Mouse (Mus musculus): Measurements from ENCODE around the gene Ap3m1.

Gene Ap3m1

DNA sequence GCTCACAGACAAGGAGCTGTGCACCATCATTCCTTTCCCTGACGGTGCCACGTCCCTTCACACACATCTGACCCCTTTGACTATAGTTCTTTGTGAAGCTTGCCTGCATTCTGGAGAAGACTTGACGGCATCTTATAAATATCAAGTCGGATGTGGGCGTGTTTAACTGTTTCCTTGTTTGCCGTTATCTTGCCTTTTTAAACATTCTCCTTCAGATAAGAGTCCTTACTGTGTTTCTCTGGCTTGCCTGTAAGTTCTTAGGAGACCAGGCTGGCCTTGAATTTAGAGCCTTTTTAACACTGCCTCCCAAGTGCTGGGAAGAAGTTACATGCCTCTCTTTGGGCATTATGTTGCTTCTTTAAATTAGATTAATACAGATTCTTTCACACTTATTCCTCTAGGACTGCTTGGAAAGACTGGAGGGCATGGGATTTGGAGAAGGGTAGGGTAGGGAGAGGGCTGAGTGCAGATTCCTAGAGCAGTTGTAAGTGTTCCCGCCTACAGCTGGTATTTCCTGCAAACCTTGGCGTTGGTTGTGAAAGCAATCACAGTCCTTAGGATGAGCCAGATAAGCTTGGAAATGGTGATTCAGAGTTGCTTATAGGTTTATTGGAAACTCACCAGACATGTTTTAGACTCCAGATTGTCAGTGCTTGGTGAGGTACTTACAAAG, 13.3 kb upstream of the Ap3m1 start:
- no peak for DNase-seq

DNA sequence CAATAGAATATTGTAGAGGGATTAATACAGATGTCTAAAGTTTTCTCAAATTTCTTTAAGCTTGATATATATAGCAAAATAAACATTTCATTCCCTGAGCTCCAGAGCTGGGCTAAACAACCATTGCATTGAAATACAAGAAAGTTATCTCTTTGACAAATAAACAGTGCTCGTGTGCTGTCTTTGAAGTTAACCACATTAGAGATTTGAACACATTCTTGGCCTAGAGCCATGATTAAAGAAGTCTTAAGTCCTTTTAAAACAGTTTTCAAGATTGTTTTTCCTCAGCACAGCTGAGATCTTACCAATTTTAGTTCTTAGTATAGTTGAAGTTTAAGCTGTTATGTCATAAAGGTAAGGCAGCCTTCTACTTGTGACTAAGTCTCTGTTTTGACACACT, 12.0 kb upstream of the Ap3m1 start:
- DNase-seq = no peak

DNA sequence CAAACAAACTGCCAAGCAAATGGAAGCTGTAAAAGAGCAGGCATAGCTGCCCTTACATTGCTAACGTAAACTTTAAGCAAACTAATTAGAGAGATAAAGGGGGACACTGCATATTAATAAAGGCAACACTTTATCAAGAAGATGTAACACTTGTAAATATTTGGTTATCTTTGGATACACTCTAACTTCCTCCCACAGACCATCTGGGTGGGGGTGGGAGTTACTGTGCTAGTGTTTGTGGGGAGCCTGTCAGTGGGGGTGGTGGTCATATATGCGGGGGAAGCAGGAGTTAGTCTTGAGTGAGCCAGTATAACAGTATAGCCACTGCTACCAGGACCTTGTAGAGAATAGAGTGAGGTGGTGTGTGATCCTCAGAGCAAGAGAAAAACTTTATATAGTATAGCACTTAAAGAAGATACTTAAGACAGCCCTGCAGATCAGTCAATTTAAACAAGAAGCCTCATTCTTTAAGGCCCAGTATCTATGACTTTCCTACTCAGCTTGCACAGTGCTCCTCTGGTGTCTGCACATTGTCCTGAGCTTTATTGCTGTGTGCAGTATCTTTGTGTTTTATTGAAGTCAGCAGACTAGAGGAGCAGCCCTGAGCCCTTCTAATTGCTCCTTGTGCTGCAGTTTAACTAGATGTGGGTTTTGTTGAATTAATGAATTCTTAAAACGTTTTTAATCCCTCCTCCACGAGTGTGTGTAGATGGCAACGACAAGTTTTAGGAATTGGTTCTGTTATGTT, 10.6 kb upstream of the Ap3m1 start:
- no peak for DNase-seq

GRCm38 (mm10) chr14:21058972-21059371, 6.7 kb upstream of the Ap3m1 start:
- no peak for DNase-seq

GRCm38 (mm10) chr14:21053586-21053985, 1.3 kb upstream of the Ap3m1 start:
- no peak for DNase-seq

GRCm38 (mm10) chr14:21053151-21053550, 843 bp upstream of the Ap3m1 start:
- DNase-seq = no peak

GRCm38 (mm10) chr14:21052781-21053130, 448 bp upstream of the Ap3m1 start:
- no peak for DNase-seq

- no peak for DNase-seq
Measured at GRCm38 (mm10) chr14:21051380-21052111, 762 bp downstream of the Ap3m1 start.

- DNase-seq = peak; percentile 24
Measured at GRCm38 (mm10) chr14:21050734-21051133, 1.6 kb downstream of the Ap3m1 start.

- DNase-seq = no peak
Measured at GRCm38 (mm10) chr14:21048879-21049278, 3.4 kb downstream of the Ap3m1 start.

GRCm38 (mm10) chr14:21047840-21048239, 4.5 kb downstream of the Ap3m1 start:
- DNase-seq = no peak

GRCm38 (mm10) chr14:21039623-21040022, 12.7 kb downstream of the Ap3m1 start:
- no peak for DNase-seq

- DNase-seq = no peak
Measured at GRCm38 (mm10) chr14:21039077-21039476, 13.2 kb downstream of the Ap3m1 start.

GRCm38 (mm10) chr14:21034791-21035190, 17.5 kb downstream of the Ap3m1 start:
- no peak for DNase-seq

GRCm38 (mm10) chr14:21034271-21034670, 18.0 kb downstream of the Ap3m1 start:
- no peak for DNase-seq

GRCm38 (mm10) chr14:21031783-21032511, 20.4 kb downstream of the Ap3m1 start:
- DNase-seq = no peak

GRCm38 (mm10) chr14:21029025-21029659, 23.2 kb downstream of the Ap3m1 start:
- no peak for DNase-seq

DNA sequence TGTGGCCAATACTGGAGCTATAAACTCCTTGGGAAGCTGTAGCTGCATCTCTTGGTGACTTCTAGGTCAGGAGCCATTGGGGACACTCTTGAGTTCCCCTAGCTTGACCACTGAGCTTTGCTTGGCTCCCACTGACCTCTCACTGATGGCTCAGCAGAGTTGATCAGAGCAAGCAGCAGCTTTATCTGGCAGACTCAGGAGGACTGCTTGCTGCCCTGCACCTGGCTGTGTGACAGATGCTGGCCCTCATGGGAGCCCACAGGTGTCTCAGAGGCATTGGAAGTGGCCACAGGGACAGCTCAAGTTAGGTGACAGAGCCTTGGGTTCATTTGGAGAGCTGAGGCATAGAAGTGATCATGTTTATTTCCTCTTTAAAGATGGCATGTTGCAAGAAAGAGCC, 24.8 kb downstream of the Ap3m1 start:
- no peak for DNase-seq

- DNase-seq = no peak
Measured at GRCm38 (mm10) chr14:21020435-21020834, 31.9 kb downstream of the Ap3m1 start.

GRCm38 (mm10) chr14:21018977-21019376, 33.3 kb downstream of the Ap3m1 start:
- no peak for DNase-seq

DNA sequence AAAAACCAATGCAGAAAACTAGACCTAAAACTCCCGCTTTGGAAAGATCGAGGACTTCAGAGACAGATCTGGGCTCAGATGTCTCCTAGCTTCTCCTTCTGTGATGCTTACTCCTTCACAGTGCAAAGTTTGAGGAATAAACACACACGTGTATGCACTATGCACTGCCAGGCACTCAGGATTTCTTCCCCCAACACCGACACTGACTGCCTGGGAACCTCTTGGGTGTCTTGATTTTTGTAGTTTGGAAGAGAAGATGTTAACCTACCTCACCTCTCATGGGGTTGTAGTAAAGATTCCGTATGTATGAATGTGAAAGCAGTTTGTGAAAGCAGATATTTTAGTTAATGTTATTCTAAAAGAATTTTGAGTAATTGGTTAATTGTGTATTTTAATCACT, 34.4 kb downstream of the Ap3m1 start:
- no peak for DNase-seq

DNA sequence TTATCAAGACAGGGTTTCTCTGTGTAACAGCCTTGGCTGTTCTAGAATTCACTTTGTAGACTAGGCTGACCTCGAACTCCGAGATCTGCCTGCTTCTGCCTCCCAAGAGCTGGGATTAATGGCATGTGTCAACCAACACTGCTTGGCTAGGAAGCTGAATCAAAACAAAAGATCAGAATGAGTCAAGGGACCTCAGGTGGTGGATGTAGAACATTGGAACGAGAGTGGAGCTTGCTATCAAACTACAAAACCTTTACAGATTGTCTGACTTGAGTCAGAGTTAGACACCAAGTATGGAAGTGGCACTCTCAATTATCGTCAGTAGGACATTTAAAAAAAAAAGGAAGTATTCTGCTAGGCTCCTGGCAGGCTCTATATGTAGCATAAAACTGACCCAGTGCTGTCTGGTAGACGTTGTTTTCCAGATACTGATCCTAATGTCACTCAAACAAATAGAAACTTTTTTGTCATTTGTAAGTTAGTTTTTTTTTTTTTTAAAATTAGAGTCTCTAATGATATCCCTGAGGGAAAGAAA, 38.4 kb downstream of the Ap3m1 start:
- no peak for DNase-seq

GRCm38 (mm10) chr14:20999617-21000016, 52.7 kb downstream of the Ap3m1 start:
- no peak for DNase-seq

Measured in cerebellum, adult 11 months (tissue).